Mouse (Mus musculus) forebrain, embryonic 16.5 days (tissue): Measurements from ENCODE around the gene Mapkapk2. TPM values are rescaled to one million over a fixed set of nuclear protein-coding genes. Genes with fewer than 3 reads are reported as not detected.

Source experiments
- ATAC-seq: fragments of 200-750 bp; cut with Nextera tagmentation; 2 replicates; pipeline ENCODE4 v1.8.0; 2017; ENCODE audit warnings: mild to moderate bottlenecking, moderate library complexity
- H3K27ac ChIP-seq: fragments of 300-500 bp; sonication (generic); 2 replicates; pipeline ENCODE4 v1.5.1; 2014; ENCODE audit warnings: low read length, control low read depth
- H3K27me3 ChIP-seq: fragments of 300-500 bp; sonication (generic); replicated peaks from 2 replicates; pipeline ENCODE4 v1.6.1; 2014; ENCODE audit warnings: low read length; ENCODE audit not compliant: control insufficient read depth, insufficient read depth
- H3K36me3 ChIP-seq: fragments of 300-500 bp; sonication (generic); 2 replicates; pipeline ENCODE4 v1.6.1; 2014; ENCODE audit not compliant: control insufficient read depth, insufficient read depth
- H3K4me1 ChIP-seq: fragments of 300-500 bp; sonication (generic); replicated peaks from 2 replicates; pipeline ENCODE4 v1.6.1; 2014; ENCODE audit warnings: low read length; ENCODE audit not compliant: control insufficient read depth, insufficient read depth
- H3K4me2 ChIP-seq: fragments of 300-500 bp; sonication (generic); 2 replicates; pipeline ENCODE4 v1.6.1; 2014; ENCODE audit warnings: mild to moderate bottlenecking, low read length, control low read depth
- H3K4me3 ChIP-seq: fragments of 300-500 bp; sonication (generic); replicated peaks from 2 replicates; pipeline ENCODE4 v1.5.1; 2014; ENCODE audit warnings: mild to moderate bottlenecking, low read length, control low read depth
- H3K9ac ChIP-seq: fragments of 300-500 bp; sonication (generic); replicated peaks from 2 replicates; pipeline ENCODE4 v1.6.1; 2014; ENCODE audit warnings: low read depth, low read length, control low read depth
- H3K9me3 ChIP-seq: fragments of 300-500 bp; sonication (generic); 2 replicates; pipeline ENCODE4 v1.6.1; 2016; ENCODE audit warnings: low read length; ENCODE audit not compliant: control insufficient read depth
- WGBS: fragments of 180-500 bp; shearing (Covaris S2); extraction: QIAGEN DNeasy Blood & Tissue Kit; methylation state at CpG from one replicate; pipeline ENCODE4 v1.1.7; 2014; 5-methylcytosine and 5-hydroxymethylcytosine counted together
- polyA plus RNA-seq: library from polyadenylated mRNA; unstranded; fragments of >200 nt; fragmentation: Nextera tagmentation; extraction: Ambion mirVana; gene quantifications from 2 replicates; pipeline ENCODE4 v1.2.1, GENCODE M21; 2015

Mapkapk2 gene
- polyA plus RNA-seq, 1 experiment from 2014 or later: 19.9 TPM

GRCm38 (mm10) chr1:131078761-131079330 lies 18.8 kb downstream of the Mapkapk2 start:
- peak; percentile 95 for ATAC-seq
- H3K27ac ChIP-seq: peak overlapping the region; percentile 83
- H3K4me3 ChIP-seq: no peak overlapping the region
- H3K4me1 ChIP-seq: peaks cover 55% of the 10 kb centered on the region
- no peak overlapping the region for H3K9ac ChIP-seq
- peak overlapping the region; percentile 12; the same call in 1 of the 2 replicates for H3K4me2 ChIP-seq
- H3K9me3 ChIP-seq: no peaks in the 10 kb centered on the region
- H3K36me3 ChIP-seq: no peaks in the 10 kb centered on the region
- WGBS: 13% methylated on average over 3 of the region's 3 CpGs
- H3K27me3 ChIP-seq: no peaks in the 10 kb centered on the region

DNA sequence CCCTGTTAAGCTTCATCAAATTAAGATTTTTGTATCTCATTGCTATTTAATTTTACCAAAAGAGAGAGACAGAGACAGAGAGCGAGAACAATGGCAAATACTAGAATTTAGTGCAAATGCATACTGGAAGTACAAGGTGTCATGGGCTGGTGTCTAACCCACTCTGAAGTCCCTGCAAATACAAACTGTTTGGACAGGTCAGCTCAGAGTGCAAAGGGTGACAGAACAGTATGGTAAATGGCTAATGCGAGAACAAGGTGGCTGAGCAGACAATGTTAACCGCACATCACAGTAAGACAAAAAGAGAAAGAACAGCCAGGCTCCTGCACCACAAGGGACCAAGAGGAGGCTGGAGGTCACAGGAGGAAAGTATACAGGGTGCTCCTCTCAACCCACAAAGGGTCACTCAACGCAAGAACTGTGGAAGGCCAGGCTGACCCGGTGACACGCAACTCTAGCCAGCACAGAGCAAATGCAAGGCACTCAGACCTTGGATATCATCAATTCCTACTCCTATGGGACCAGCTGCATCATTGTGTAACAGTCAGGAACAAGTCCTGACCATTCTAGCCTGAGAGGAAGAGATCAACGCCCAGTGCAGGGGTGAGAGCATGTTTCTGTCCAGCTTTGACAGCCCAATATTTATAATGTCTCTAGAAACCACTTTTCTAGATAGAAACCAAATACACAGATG lies 22.4 kb downstream of the Mapkapk2 start:
- 84% methylated on average over 7 of the region's 7 CpGs for WGBS
- H3K27ac ChIP-seq: no peak overlapping the region; the same call in 1 of the 2 replicates
- no peaks in the 10 kb centered on the region for H3K9me3 ChIP-seq
- H3K27me3 ChIP-seq: no peaks in the 10 kb centered on the region
- H3K36me3 ChIP-seq: no peaks in the 10 kb centered on the region
- no peak overlapping the region for H3K9ac ChIP-seq
- peaks cover 49% of the 10 kb centered on the region for H3K4me1 ChIP-seq
- no peak for ATAC-seq
- no peak overlapping the region for H3K4me2 ChIP-seq
- no peak overlapping the region for H3K4me3 ChIP-seq

DNA sequence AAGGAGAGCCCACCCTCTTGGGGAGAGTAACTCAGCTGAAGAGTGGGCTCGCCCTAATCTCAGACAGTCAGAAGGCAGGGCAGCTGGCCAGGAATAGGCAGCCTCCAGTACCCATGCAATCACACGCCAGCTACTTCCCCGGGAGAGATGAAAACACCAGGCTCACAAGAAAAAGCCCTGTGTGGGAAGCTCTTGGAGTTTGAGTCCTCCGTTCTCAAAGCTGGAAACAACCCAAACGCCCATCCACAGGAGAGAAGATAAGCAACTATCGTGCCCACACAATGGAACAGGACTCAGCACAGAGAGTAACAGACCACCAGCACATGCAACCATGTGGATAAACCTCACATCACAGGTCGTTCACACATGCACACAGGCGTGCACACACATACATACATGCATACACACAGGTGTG lies 23.1 kb downstream of the Mapkapk2 start:
- 43% methylated on average over 8 of the region's 8 CpGs for WGBS
- H3K4me2 ChIP-seq: no peak overlapping the region
- no peak overlapping the region for H3K9ac ChIP-seq
- no peaks in the 10 kb centered on the region for H3K27me3 ChIP-seq
- ATAC-seq: peak; percentile 35
- peaks cover 43% of the 10 kb centered on the region for H3K4me1 ChIP-seq
- no peak overlapping the region for H3K4me3 ChIP-seq
- no peaks in the 10 kb centered on the region for H3K36me3 ChIP-seq
- no peaks in the 10 kb centered on the region for H3K9me3 ChIP-seq
- peak overlapping the region; percentile 42 for H3K27ac ChIP-seq

DNA sequence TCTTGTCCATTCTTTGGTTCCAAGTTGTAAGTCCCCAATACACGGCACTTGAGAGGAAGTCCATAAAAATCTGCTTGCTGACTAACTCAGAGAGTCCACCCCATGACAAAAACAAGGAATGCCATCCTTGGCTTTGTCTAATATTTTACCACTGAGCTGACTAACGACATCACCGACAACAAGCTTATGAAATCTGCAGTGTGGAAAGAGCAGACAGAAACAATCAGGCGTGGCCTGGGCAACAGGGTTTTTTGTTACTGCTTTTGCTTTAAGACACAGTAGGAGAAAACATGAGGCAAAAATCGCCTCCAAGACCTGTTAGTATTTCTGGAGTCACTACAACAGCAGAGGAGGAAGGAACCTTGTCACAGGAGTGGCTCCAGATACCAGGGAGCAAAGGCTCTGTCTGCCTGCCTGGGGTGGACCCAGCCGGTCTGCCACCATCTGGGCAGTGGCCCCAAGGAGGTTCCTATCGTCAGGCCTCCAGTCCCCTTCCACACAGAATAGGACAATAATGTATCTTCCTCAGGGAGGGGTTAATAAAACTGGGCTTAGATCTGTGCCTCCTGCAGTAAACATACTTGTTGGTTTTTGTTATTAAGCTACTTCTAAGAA lies 25.1 kb downstream of the Mapkapk2 start:
- peaks cover 24% of the 10 kb centered on the region for H3K4me1 ChIP-seq
- 85% methylated on average over 7 of the region's 7 CpGs for WGBS
- no peaks in the 10 kb centered on the region for H3K36me3 ChIP-seq
- no peak for ATAC-seq
- no peaks in the 10 kb centered on the region for H3K9me3 ChIP-seq
- H3K27ac ChIP-seq: no peak overlapping the region
- no peak overlapping the region for H3K9ac ChIP-seq
- no peak overlapping the region for H3K4me2 ChIP-seq
- H3K27me3 ChIP-seq: no peaks in the 10 kb centered on the region
- no peak overlapping the region for H3K4me3 ChIP-seq

GRCm38 (mm10) chr1:131069010-131069409 lies 28.6 kb downstream of the Mapkapk2 start:
- no peak overlapping the region for H3K4me3 ChIP-seq
- no peaks in the 10 kb centered on the region for H3K27me3 ChIP-seq
- ATAC-seq: no peak
- no peaks in the 10 kb centered on the region for H3K36me3 ChIP-seq
- no peak overlapping the region for H3K4me2 ChIP-seq
- 88% methylated on average over 7 of the region's 7 CpGs for WGBS
- H3K4me1 ChIP-seq: peaks cover 5% of the 10 kb centered on the region
- H3K9ac ChIP-seq: no peak overlapping the region
- no peaks in the 10 kb centered on the region for H3K9me3 ChIP-seq
- H3K27ac ChIP-seq: no peak overlapping the region

- WGBS: 88% methylated on average over 10 of the region's 10 CpGs
- no peak overlapping the region for H3K9ac ChIP-seq
- H3K27me3 ChIP-seq: no peaks in the 10 kb centered on the region
- H3K4me2 ChIP-seq: no peak overlapping the region
- H3K4me1 ChIP-seq: peaks cover 3% of the 10 kb centered on the region; the same call in 1 of the 2 replicates
- H3K4me3 ChIP-seq: no peak overlapping the region
- H3K27ac ChIP-seq: no peak overlapping the region
- peak; percentile 30; the same call in 1 of the 2 replicates for ATAC-seq
- no peaks in the 10 kb centered on the region for H3K36me3 ChIP-seq
- H3K9me3 ChIP-seq: no peaks in the 10 kb centered on the region
Measured at GRCm38 (mm10) chr1:131068011-131068727, 29.5 kb downstream of the Mapkapk2 start.

DNA sequence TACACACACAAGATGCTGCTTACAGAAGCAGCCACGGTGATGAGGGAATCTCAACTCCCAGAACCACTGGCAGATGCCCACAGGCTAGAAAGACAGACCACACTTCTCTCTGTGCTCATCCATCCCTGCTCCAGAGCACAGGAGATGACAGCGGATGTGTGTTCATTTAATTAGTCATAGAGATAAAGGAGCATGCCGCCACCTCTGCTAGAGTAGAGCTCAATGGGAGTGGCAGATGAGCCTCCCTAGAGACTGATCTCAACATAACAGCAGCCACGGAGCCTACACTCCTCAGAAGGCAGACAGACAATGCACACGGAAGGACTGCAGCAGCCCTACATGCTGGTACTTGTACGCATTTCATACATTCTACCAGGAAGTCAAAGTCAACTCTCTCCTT lies 33.4 kb downstream of the Mapkapk2 start:
- Histone ChIP-seq H3K9me3 (no peaks in the 10 kb centered on the region), H3K36me3 (no peaks in the 10 kb centered on the region), H3K9ac (no peak overlapping the region), H3K27me3 (no peaks in the 10 kb centered on the region), H3K4me3 (no peak overlapping the region), H3K4me2 (no peak overlapping the region), H3K27ac (no peak overlapping the region), H3K4me1 (peaks cover 23% of the 10 kb centered on the region)
- peak; percentile 34 for ATAC-seq
- 61% methylated on average over 6 of the region's 6 CpGs for WGBS

DNA sequence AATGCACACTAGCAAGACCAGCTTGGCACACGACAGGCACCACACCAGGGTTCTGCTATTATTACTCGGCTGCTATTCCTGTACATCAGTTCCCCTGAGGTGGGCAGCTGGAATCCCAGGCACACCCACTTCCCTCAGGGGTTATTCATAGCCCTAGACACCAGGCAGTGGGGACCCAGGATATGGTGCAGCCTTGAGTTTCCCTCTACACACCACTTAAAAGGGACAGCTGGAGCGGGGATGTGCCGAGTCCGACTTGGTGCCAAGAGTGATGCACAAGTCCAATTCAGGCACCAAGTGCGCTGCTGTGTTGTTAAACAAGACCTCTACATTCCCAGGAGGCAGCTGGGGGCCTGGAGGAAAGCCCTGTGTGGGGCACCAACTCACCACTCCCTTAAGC lies 34.8 kb downstream of the Mapkapk2 start:
- no peaks in the 10 kb centered on the region for H3K27me3 ChIP-seq
- no peak overlapping the region for H3K27ac ChIP-seq
- 0 out of 2 replicates have a peak, but pooled peaks cover 3% of the 10 kb centered on the region for H3K36me3 ChIP-seq
- ATAC-seq: peak; percentile 19; the same call in 1 of the 2 replicates
- H3K9me3 ChIP-seq: no peaks in the 10 kb centered on the region
- H3K4me3 ChIP-seq: no peak overlapping the region
- H3K4me2 ChIP-seq: no peak overlapping the region
- peaks cover 27% of the 10 kb centered on the region for H3K4me1 ChIP-seq
- no peak overlapping the region for H3K9ac ChIP-seq
- WGBS: 49% methylated on average over 6 of the region's 6 CpGs

DNA sequence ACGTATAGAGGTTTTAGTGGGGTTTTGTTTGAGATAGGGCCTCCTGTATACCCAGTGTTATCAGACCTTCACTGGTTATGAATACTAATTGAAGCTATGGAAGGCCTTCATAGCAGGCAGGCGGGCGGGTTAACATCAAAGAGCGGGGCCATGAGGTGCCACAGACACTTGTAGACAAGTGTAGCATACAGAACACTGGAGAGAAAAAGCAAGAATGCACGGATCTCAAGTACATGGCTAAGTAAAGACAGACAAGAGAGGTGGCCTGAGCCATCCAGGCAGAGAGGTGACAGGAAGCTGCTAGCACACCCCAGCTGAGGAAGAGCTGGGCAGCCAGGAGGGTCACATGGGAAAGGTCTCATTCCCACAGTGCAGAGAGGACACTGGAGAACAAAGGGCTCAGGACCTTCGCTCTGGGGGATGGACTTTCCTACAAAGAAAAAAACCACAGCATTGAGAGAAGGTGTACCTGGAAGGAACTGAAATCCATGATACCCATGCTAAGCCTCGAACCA lies 35.8 kb downstream of the Mapkapk2 start:
- no peak for ATAC-seq
- peaks cover 27% of the 10 kb centered on the region for H3K4me1 ChIP-seq
- no peak overlapping the region for H3K9ac ChIP-seq
- no peak overlapping the region for H3K4me3 ChIP-seq
- 77% methylated on average over 7 of the region's 7 CpGs for WGBS
- no peaks in the 10 kb centered on the region for H3K9me3 ChIP-seq
- H3K27me3 ChIP-seq: no peaks in the 10 kb centered on the region
- H3K4me2 ChIP-seq: no peak overlapping the region
- H3K27ac ChIP-seq: no peak overlapping the region
- H3K36me3 ChIP-seq: 0 out of 2 replicates have a peak, but pooled peaks cover 4% of the 10 kb centered on the region
